Mouse (Mus musculus) ES-Bruce4 (cell line): Measurements from ENCODE around the gene Lce1a1. TPM values are rescaled to one million over a fixed set of nuclear protein-coding genes. Genes with fewer than 3 reads are reported as not detected.

Experiments
- H3K27ac ChIP-seq: 2 replicates; pipeline ENCODE4 v1.5.1; 2012; ENCODE audit warnings: low read length, inconsistent platforms; ENCODE audit not compliant: insufficient read depth
- H3K27me3 ChIP-seq: 2 replicates; pipeline ENCODE4 v1.6.1; 2012; ENCODE audit warnings: mild to moderate bottlenecking, low read length, inconsistent platforms; ENCODE audit not compliant: control insufficient read depth, poor library complexity, insufficient read depth, severe bottlenecking
- H3K36me3 ChIP-seq: 2 replicates; pipeline ENCODE4 v1.6.1; 2012; ENCODE audit warnings: inconsistent platforms, mild to moderate bottlenecking, low read length, moderate library complexity; ENCODE audit not compliant: control insufficient read depth, poor library complexity, insufficient read depth, severe bottlenecking
- H3K4me1 ChIP-seq: one replicate; pipeline ENCODE4 v1.8.1; 2011; ENCODE audit warnings: low read length; ENCODE audit not compliant: control insufficient read depth, insufficient read depth
- H3K4me3 ChIP-seq: 2 replicates; pipeline ENCODE4 v1.5.1; 2011; ENCODE audit warnings: low read depth, mild to moderate bottlenecking, low read length
- H3K9ac ChIP-seq: 2 replicates; pipeline ENCODE4 v1.6.1; 2012; ENCODE audit warnings: low read depth, mild to moderate bottlenecking, inconsistent platforms; ENCODE audit not compliant: poor library complexity, severe bottlenecking
- H3K9me3 ChIP-seq: replicated peaks from 2 replicates; pipeline ENCODE4 v1.6.1; 2012; ENCODE audit warnings: mild to moderate bottlenecking, low read length, inconsistent platforms; ENCODE audit not compliant: control insufficient read depth, poor library complexity, insufficient read depth, severe bottlenecking
- CTCF ChIP-seq: IDR thresholded peaks from one replicate; pipeline ENCODE4 v1.8.1; 2011; ENCODE audit warnings: low read depth, low read length
- EP300 ChIP-seq: IDR thresholded peaks from 2 replicates; pipeline ENCODE4 v1.6.1; 2011; ENCODE audit warnings: low read depth, low read length; ENCODE audit not compliant: insufficient read depth
- POLR2A ChIP-seq: IDR thresholded peaks from one replicate; pipeline ENCODE4 v1.8.1; 2011; ENCODE audit warnings: low read length; ENCODE audit not compliant: insufficient read depth
- polyA plus RNA-seq: library from polyadenylated mRNA; stranded (reverse); fragments of >200 nt; gene quantifications from 2 replicates; pipeline ENCODE4 v1.2.4, GENCODE M21; 2011; ENCODE audit warnings: low read depth; ENCODE audit not compliant: missing spikeins, insufficient read depth, insufficient read length

Lce1a1 gene
- polyA plus RNA-seq, 1 experiment: not detected

DNA sequence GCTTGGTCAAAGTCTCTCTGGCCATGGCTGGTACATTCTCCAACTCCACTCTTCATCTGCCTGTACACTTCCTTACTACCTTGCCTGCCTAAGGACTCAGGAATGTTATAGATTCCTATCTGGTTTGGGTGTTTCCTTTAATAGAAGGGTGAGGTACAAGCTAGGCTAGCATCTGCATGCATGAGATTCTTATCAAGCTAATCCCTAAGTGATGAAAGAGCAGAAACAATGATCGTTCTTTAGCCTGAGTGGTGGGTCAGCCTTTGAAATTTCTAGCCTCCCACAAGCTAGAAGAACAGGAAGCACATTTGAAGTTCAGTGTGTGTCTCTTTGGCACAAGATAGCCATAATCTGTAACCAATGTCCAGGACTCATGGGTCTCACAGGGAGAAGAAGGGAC is 38.3 kb downstream of the Lce1a1 start:
- no peaks in the 10 kb centered on the region for H3K36me3 ChIP-seq
- H3K9ac ChIP-seq: no peak overlapping the region
- no peaks in the 10 kb centered on the region for H3K9me3 ChIP-seq
- H3K4me3 ChIP-seq: no peak overlapping the region
- TF ChIP-seq CTCF (no peak), POLR2A (no peak), EP300 (no peak)
- H3K4me1 ChIP-seq: no peaks in the 10 kb centered on the region
- no peaks in the 10 kb centered on the region for H3K27me3 ChIP-seq
- no peak overlapping the region for H3K27ac ChIP-seq

DNA sequence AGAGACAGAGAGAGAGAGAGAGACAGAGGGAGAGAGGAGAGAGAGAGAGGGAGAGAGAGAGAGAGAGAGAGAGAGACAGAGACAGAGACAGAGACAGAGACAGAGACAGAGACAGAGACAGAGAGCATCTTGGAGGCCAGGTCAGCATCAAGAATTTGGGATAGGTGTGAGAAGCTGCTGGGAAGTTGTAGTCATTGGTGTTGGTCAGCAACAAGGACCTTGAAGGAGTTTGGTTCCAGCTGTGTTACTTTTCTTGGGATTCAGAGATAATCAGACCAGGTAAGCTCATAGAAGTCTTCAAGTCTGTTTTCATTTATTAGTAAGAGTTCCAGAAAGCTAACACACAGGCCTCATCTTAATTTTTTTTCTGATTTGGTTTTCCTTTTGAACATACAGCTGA is 40.7 kb downstream of the Lce1a1 start, which contains the start of gene 2210017I01Rik:
2210017I01Rik (minus strand) TSS at position 101 of the 400 bp plus-strand sequence.
- no peak within 1 kb of the TSS for H3K27ac ChIP-seq
- H3K9me3 ChIP-seq: no peaks in the 10 kb centered on the region
- no peaks in the 10 kb centered on the region for H3K4me1 ChIP-seq
- no peaks in the 10 kb centered on the region for H3K27me3 ChIP-seq
- no peak within 1 kb of the TSS for H3K4me3 ChIP-seq
- TF ChIP-seq EP300 (no peak), POLR2A (no peak), CTCF (no peak)
- no peak within 1 kb of the TSS for H3K9ac ChIP-seq
- no peaks in the 10 kb centered on the region for H3K36me3 ChIP-seq

DNA sequence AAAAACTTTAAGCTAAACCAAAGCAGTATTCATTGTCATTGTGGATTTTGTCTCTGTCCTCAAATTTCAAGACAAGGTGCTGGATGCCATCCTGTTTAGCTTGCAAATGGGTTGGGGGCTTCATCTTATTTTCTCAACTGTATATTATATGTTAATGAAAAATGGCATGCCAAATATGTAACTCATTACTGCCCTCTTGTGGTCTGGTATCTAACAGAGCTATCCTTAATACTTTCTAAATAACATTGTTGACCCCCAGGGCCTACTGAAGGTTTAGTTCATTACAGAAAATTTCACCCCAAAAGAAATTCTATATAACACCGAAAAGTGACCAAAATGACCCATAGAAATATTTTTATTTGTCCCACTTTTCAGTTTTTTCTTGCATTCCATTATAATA is 45.9 kb downstream of the Lce1a1 start:
- H3K4me1 ChIP-seq: no peaks in the 10 kb centered on the region
- H3K9me3 ChIP-seq: no peaks in the 10 kb centered on the region
- no peak overlapping the region for H3K9ac ChIP-seq
- H3K4me3 ChIP-seq: no peak overlapping the region
- H3K36me3 ChIP-seq: no peaks in the 10 kb centered on the region
- no peaks in the 10 kb centered on the region for H3K27me3 ChIP-seq
- H3K27ac ChIP-seq: no peak overlapping the region
- TF ChIP-seq CTCF (no peak), POLR2A (no peak), EP300 (no peak)

DNA sequence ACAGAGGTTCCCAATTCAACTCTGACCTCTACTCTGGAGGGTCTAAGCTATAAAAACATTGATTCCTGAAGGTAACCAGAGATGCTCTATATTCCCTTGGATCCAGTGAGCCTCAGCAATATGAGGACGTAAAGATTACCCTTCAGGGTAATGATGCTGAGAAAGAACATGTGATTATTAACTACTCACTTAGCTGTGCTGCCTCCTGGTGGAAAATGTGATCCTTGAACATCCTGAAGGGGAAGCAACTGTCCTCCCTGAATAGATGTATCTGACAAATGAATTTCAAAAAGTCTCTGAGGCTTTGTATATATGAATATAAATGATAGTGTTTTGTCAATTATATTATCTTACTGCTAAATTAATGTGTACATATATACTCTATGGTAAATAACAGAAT is 47.7 kb downstream of the Lce1a1 start:
- H3K36me3 ChIP-seq: no peaks in the 10 kb centered on the region
- no peaks in the 10 kb centered on the region for H3K27me3 ChIP-seq
- H3K9ac ChIP-seq: no peak overlapping the region
- H3K4me3 ChIP-seq: no peak overlapping the region
- no peaks in the 10 kb centered on the region for H3K4me1 ChIP-seq
- H3K27ac ChIP-seq: no peak overlapping the region
- no peaks in the 10 kb centered on the region for H3K9me3 ChIP-seq
- no peak for TF ChIP-seq CTCF
- no peak for TF ChIP-seq POLR2A
- TF ChIP-seq EP300: no peak

DNA sequence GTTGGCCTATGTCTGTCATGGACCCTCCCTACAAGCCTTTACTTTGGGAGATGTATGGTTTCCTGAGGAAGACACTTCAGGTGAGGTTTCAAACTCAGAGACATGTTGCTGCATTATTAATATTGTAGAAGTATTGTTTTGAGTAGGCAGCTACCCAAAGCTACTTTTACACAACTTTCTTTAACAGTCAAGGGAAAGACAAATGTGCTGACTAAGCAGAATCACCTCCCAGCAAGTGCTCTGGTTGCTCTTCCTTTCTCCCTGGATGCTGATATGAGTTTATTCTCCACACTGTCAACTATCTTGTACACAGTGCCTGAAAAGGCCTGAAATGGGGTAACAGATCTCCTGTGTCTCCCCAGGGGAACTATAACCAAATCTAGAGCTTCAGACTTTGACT is 48.1 kb downstream of the Lce1a1 start:
- Histone ChIP-seq H3K27me3 (no peaks in the 10 kb centered on the region), H3K9ac (no peak overlapping the region), H3K27ac (no peak overlapping the region), H3K4me1 (no peaks in the 10 kb centered on the region), H3K36me3 (no peaks in the 10 kb centered on the region), H3K9me3 (no peaks in the 10 kb centered on the region), H3K4me3 (no peak overlapping the region)
- TF ChIP-seq CTCF: no peak
- no peak for TF ChIP-seq POLR2A
- no peak for TF ChIP-seq EP300

DNA sequence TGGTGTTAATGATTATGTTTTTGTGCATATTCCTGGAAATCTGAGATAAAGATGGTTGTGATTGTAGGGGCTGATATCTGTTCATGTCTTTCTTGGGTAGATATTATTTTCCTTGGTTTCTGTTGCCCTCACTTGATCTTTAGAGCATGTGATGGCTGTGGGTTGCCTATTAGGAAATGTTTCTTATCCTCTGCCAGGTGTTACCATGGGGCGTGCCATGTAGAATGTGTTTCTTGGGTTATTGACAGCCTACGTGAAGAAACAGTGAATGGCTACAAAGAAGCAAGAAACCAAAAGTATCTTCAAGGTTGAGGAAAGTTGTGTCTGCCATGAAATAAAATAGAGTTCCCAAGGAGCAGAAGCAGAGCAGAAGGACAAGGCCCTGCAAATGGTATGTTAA is 49.7 kb downstream of the Lce1a1 start:
- Histone ChIP-seq H3K9me3 (no peaks in the 10 kb centered on the region), H3K36me3 (no peaks in the 10 kb centered on the region), H3K4me1 (no peaks in the 10 kb centered on the region), H3K27ac (no peak overlapping the region), H3K9ac (no peak overlapping the region), H3K27me3 (no peaks in the 10 kb centered on the region), H3K4me3 (no peak overlapping the region)
- TF ChIP-seq CTCF (no peak), POLR2A (no peak), EP300 (no peak)

Other genes starting within 250 kb of the Lce1a1 start
- not detected in 2 replicates for gene Sprr2i, start 240.3 kb downstream of the Lce1a1 start, polyA plus RNA-seq
- not detected in 2 replicates for gene Sprr2j-ps, start 230.2 kb downstream of the Lce1a1 start, polyA plus RNA-seq
- 41.5 and 42.0 TPM in 2 replicates for gene Gm9774, start 218.9 kb downstream of the Lce1a1 start, polyA plus RNA-seq
- not detected in 2 replicates for gene Sprr2k, start 215.7 kb downstream of the Lce1a1 start, polyA plus RNA-seq
- not detected in 2 replicates for gene Sprr1b, start 209.5 kb downstream of the Lce1a1 start, polyA plus RNA-seq
- gene Sprr3, start 189.6 kb downstream of the Lce1a1 start, polyA plus RNA-seq: not detected in 2 replicates
- gene Sprr1a, start 162.4 kb downstream of the Lce1a1 start, polyA plus RNA-seq: 1.5 TPM in 1 of 2 replicates, not detected in the other
- gene Sprr4, start 147.8 kb downstream of the Lce1a1 start, polyA plus RNA-seq: not detected in 2 replicates
- not detected in 2 replicates for gene 2310046K23Rik, start 113.8 kb downstream of the Lce1a1 start, polyA plus RNA-seq
- gene Ivl, start 74.6 kb downstream of the Lce1a1 start, polyA plus RNA-seq: not detected in 2 replicates
- gene Smcp, start 59.3 kb downstream of the Lce1a1 start, polyA plus RNA-seq: not detected in 2 replicates
- not detected in 2 replicates for gene 2210017I01Rik, start 40.8 kb downstream of the Lce1a1 start, polyA plus RNA-seq
- gene Lce6a, start 26.6 kb downstream of the Lce1a1 start, polyA plus RNA-seq: not detected in 2 replicates
- not detected in 2 replicates for gene Lce1b, start 8.6 kb upstream of the Lce1a1 start, polyA plus RNA-seq
- gene Lce1a2, start 22.0 kb upstream of the Lce1a1 start, polyA plus RNA-seq: not detected in 2 replicates
- gene Lce1c, start 30.9 kb upstream of the Lce1a1 start, polyA plus RNA-seq: not detected in 2 replicates
- not detected in 2 replicates for gene Lce1d, start 38.9 kb upstream of the Lce1a1 start, polyA plus RNA-seq
- not detected in 2 replicates for gene Lce1e, start 60.8 kb upstream of the Lce1a1 start, polyA plus RNA-seq
- gene Lce1f, start 72.0 kb upstream of the Lce1a1 start, polyA plus RNA-seq: not detected in 2 replicates
- gene Gm38119, start 90.8 kb upstream of the Lce1a1 start, polyA plus RNA-seq: not detected in 2 replicates
- gene Lce1g, start 104.0 kb upstream of the Lce1a1 start, polyA plus RNA-seq: not detected in 2 replicates
- not detected in 2 replicates for gene Lce1h, start 116.8 kb upstream of the Lce1a1 start, polyA plus RNA-seq
- not detected in 2 replicates for gene Lce1i, start 130.6 kb upstream of the Lce1a1 start, polyA plus RNA-seq
- gene Lce1j, start 142.2 kb upstream of the Lce1a1 start, polyA plus RNA-seq: not detected in 2 replicates
- not detected in 2 replicates for gene Lce1k, start 159.6 kb upstream of the Lce1a1 start, polyA plus RNA-seq
- not detected in 2 replicates for gene Kprp, start 178.9 kb upstream of the Lce1a1 start, polyA plus RNA-seq
- gene Lce1l, start 203.0 kb upstream of the Lce1a1 start, polyA plus RNA-seq: not detected in 2 replicates
- not detected in 2 replicates for gene 2310050C09Rik, start 221.9 kb upstream of the Lce1a1 start, polyA plus RNA-seq